Mouse (Mus musculus) forelimb bud, embryonic 11.5 days (tissue): Measurements from ENCODE around the gene Mdga1.

ENCODE experiments used
- DNase-seq: peaks from one replicate; pipeline ENCODE4 v3.0.0-alpha.2; 2012; ENCODE audit warnings: low read depth, low spot score

The Mdga1 gene

DNA sequence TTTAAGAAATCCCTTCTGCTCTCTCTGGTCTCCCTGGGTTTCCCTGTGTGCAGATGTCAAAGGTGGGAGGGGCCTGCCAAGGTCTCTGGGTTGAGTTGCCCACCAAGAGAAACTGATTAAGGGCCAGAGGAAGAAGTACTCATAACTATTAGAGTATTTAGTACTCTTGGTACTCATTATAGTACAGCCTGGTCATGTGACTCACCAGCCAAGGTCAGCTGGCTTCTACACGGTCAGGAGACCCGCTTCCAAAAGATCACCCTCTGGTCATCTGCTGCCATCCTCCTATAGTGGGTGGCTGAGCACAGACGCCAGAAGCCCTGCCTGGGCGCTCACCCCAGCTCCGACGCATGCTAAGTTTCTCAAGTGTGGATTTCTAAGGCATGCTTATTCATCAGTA lies 124.9 kb downstream of the Mdga1 start:
- no peak for DNase-seq

DNA sequence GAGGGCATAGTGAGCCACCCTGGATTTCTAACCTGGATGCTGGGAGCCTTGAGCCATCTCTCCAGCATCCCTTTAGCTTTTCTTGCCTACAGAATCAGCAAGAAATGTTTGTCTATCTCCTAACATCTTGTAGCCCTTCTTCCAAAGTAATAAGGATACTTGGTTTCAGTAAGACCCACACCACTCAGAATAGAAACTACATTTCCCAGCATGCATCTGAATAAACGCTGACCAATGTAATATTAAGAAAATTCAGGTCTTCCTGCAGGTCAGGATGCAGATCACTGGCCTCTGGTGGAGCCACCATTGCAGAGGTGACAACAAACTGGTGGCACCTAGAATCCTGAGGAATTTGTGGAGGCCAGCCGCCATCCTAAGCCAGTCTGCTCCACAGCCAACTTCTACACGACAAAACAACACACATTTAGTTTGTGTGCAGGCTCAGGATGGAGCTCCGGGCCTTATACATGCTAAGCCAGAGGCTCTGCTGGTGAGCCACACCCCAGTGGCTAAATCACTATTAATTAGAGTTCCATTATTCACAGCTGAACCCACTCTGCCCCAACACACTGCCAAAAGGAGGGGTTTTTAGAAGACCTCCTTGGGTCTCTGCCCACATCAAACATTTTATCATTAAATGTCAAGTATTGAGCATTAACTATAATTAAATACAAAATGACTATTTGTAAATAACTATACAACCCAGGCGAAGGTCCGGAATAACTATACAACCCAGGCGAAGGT lies 126.3 kb downstream of the Mdga1 start:
- DNase-seq = no peak

DNA sequence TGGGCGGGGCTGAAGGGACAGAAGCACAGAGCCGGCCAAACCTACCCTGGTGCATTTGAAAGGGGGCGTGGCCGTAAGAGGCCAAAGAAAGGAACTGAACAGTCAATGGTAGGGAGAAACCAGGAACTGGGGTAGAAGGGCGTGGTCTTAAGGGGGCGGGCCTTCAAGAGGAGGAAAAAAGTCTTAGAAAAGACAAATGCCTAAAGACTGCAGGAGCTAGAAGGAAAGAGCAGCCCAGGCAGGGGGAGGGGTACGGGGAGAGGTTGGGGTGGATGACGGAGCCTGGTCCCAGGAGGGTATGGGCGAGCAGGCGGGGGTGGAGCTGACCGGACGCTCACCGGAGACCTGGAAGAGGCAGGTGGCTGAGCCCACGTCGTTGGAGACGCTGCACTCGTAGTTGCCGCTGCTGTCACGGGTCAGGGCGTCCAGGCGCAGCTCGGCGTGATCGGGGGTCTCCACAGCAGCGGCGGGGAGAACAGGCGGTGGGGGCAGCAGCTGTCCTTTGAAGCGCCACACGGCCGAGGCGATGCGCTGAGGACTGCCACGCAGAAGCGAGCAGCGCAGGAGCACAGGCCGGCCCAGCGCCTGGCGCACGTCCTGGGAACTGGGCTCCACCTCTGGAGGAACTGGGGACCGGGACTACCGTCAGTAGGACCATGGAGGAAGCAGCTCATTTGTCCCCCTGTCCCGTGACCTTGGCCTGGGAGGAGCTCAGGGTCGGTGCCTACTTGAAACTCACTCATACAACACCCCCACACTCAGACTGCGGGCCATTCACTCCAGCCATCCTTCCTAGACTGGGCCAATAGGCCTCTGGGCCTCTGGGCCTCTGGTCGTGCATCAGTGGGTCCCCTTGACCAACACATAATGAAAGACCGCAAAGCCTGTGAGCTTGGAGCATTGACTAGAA lies 127.9 kb downstream of the Mdga1 start:
- DNase-seq = peak; percentile 51

DNA sequence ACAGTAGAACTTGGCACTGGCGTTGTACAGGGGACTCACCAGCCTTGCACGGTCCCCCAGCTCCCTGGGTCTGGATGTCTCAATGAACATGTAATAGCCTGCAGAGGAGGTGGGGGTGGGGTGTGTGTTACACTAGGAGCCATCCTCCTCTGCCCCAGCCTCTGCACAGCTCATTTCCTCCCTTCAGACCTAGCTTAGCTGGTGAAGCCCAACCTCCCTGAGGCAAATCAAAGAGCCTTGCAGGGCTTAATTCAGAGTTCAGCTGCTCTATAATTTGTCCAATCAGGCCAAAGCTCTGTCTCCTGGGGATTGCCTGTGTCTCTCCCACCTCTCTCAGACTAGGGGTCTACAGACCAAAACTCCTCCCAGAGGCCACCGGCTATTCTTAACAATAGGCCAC lies 131.9 kb downstream of the Mdga1 start:
- peak; percentile 53 for DNase-seq

DNA sequence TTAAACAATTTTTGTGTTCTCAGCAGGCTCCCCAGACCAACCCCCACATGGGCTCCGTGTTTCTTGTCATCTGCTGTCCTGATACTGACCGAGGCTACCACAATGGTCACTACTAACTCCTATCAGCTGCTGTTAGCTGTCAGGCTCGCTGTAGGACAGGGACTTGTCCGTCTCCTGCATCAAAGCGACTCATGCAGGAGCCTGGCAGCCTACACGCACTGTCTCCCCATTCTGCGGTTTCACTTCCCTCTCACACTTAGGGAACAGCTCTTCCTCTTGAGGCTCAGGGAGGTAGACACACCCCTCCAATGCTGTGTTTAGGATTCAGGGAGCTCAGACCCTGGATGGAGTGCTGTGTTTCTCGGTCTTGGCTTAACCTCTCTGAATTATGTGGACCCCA lies 132.4 kb downstream of the Mdga1 start:
- DNase-seq = no peak

DNA sequence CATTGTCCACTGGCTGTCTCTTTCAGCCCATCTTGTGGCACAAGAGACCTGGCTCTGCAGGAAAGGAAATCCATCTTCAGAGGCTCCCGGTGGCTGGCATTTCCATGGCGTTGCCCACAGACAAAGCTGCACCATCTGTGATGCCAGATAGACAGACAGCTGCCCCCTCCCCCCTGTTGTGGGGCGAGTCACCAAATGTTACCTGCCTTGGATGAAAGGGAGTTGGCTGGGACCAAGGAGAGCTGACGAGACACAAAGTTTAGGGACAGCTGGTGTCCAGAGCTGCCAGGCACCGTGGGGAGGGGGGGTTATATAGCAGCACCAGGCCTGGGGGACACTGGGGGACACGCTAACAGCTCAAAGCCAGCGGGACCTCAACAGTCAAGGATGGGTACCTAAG lies 135.1 kb downstream of the Mdga1 start:
- DNase-seq = no peak

DNA sequence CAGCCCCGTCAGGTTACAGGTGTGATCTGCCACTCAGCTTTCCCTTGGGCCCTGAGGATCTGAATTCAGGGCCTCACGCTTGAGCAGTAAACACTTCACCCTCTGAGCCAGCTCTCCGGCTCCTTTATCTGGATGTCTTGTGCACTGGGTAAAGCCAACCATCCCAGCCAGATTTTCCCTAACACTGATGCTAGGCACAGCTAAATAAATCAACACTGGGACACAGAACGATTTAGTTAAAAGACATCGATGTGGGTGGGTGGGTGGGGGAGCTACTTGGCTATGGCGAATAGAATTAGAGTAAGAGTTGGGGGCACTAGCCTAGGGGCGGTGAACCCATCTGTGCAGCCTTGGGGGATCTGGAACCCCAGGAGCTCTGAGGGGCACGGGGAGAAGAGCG lies 135.6 kb downstream of the Mdga1 start:
- no peak for DNase-seq

DNA sequence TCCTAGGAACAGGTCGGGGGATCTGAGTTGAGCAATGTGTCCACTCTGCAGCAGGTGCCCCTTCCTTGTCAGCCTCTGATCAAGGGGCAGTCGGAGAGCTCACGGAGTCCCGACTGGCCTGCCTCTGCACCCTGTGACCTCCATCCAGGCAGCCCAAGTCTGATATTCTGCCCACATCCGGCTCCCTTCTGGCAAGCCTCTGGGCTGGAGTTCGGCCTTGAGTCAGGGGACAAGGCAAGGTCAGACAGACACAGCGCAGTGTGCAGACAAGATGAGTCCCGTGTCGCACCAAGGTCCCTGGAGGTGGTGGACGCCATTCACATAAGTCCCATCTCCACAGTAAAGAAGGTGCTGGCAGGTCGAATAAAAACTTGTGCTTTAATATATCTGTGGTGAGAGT lies 138.2 kb downstream of the Mdga1 start:
- no peak for DNase-seq

DNA sequence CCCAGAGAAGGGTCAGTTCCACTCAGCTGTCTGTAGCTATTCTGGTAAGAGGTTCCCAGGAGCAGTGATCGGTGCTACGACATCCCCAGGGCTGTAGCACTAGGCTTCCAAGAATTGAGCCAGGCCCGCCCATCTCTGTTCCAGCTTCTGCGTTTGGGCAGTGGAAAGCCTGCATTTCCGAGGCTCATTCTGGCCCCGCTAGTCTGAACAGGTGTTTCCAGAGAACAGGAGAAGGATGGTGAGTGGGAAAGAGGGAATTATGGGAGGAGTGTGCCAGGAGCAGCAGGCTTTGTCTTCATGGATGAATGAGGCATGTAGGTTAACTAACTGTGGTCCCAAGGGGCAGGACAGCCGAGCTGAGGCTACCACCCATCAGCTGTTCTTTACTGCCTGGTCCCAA lies 140.8 kb downstream of the Mdga1 start:
- DNase-seq = no peak

DNA sequence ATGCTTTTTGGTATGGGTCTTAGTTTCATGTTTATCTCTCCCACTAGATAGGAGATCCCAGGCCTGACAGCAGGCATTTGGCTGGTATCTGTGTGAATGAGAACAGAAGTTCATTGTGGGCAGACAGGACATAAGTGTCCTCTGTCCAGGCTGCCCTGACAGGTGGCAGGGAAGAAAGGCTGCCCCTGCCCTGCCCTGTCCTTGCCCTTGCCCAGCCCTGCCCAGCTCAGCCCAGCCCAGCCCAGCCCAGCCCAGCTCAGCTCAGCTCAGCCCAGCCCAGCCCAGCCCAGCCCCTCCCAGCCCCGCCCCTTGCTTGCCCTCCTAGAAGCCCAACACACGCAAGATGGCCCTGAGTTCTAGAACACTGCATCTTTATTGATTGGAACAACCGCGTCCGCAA lies 142.3 kb downstream of the Mdga1 start:
- no peak for DNase-seq

DNA sequence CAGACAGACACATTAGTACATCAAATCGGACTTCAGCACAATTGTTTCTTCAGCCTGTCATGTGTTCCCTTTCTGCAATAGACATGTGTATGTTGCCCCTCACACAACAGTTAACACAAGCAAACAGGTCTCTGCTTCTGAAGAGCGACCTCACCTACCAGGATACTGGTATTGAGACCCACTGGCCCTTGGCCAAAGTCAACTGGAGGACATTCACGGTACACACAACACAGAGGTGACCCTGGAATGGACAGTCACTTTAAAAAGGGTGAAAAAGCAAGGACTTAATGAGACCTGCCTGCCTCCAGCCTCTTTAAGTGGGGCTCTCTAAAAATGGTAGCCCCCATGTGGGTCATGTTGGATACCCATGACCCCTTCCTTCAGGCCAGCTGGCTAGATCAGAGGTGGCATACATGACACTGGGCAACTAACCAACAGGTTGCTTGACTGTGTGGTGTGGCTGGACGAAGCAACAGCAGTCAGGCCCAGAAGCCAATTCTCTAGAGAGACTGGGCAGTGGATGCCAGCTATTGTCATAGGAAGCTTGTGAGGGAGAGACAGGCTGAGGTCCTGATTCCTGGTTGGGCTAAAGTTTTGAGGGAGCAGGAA lies 145.3 kb downstream of the Mdga1 start:
- no peak for DNase-seq

DNA sequence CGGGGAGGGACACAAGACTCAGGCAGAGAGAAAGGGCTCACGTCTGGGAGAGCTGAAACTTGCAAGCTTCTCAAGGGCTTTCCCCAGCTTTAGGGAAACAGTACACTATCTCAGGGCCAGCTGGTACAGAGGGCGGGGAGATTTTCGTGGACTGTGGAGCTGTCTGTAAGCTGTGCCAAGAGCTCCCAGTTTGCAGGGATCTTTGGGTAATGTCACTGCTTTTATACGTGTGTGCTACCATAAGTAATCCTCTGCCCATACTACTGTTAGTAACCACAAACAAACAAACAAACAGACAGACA lies 145.7 kb downstream of the Mdga1 start:
- DNase-seq = no peak

DNA sequence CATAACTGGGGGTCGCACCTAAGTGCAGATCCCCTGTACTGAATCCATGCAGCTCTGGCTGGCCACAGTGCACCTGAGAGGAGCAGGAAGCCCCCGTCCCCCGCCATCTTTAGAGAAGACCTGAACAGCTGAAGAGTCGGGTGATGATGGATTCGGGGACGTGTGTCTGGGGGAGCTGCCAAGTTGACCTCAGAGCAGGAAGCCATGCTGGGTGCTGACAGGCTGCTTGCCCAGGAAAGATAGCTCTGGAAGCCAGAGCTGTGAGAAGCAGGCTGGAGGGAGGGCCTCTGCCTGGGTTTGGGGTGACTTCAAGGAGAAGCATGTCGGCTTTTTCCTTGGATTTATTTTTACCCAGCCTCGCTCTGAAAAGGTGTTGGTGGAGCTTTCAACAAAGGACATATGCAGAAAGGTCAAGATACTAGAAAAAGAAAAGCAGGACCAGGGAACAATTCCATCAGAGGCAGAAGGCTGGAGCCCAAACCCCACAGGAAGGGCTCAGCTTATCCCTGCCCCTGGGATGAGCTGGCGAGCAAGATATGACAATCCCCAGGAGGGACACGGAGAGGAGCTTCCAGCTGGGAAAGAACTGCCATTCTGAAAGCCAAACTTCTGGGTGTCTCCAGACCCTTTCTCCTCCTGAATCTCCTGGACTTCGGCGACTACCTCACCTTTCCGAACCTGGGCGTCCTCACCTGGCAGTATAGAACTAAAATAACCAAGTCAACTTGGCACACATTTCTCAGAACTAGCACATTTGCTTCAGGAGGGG lies 146.3 kb downstream of the Mdga1 start:
- DNase-seq = no peak

DNA sequence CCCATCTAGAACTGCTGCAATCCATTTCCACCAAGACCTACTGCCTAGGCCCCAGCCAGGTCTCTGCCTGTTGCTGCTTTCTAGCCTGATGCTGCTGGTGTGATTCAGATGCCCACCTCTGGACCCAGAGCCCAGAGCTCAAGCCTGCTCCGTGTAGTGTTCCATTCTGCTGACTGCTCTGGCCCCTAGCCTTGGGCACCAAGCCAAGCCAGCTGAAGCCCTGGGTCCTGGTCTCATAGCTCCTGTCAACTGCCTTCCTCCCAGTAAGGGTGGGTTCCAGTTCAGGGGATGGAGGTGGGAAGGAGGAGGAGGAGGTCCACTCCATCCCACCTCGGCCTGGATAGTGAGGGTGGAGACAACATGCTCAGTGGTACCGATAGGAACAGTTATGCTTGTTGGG lies 150.3 kb downstream of the Mdga1 start:
- DNase-seq = no peak

DNA sequence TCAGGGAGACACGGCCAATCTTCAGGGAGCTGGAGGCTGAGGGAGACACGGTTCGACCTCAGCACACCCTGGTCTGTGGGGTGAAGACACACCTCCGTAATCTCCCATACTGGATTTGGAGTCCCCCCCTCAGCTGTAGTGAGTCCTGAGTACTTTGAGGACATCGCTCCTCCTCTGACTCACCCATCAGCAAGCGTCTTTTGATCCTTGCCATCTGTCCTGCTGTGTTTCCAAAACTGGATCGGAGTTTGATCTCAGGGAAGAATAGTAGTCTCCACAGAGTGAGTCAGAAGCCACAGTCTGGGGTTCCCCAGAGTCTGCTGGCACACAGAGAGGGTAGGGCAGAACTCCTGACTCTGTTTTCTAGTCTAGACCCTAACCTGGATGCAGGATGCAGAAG lies 150.9 kb downstream of the Mdga1 start:
- DNase-seq = no peak

DNA sequence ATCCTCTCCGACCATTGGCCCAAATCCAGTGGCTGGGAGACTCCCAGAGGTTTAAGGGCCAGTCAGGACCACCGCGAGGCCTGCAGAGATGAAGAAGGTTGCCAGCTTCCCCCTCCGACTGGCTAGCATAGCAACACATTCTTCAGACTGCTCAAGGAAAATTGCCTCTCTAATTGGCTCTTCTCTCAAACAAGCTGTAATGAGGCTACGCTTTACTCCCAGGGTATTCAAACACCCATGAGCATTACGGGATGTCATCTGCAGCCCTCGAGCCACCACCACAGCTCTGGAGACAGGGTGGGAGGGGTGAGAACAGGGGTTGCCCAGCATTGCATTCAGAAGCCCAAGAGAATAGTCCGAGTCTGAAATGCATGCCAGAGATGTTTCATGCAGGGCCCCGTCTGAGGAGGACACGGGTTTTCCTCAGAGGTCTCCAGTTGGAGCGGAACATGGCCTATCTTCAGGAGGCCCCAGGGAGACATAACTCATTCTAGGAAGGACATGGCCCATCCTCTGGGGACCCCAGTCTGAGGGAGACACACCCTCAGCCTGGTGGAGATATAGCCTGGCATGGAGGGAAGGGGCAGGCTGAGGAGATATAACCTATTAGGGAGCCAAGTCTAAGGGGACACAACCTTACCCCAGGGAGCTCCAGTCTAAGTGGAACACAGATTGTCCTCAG lies 151.5 kb downstream of the Mdga1 start:
- DNase-seq = peak; percentile 41

DNA sequence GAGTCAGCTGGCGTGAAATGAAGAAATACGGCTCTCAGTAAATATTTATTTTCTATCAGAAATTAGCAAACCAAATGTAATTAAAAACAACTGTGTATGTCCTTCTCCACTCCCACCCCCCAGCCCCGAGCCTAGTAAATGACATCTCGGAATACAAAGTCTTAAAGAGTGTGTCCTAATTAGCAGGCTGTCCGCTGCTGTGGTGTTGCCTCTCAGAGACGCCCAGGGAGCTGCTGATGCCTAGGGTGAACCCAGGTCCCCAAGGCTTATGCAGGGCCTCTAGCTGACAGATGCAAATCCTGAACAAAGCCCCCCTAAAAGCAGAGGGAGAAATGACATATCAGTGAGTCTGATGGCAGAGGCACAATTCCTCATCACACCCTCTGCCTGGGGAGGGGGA lies 155.1 kb downstream of the Mdga1 start:
- DNase-seq = no peak

DNA sequence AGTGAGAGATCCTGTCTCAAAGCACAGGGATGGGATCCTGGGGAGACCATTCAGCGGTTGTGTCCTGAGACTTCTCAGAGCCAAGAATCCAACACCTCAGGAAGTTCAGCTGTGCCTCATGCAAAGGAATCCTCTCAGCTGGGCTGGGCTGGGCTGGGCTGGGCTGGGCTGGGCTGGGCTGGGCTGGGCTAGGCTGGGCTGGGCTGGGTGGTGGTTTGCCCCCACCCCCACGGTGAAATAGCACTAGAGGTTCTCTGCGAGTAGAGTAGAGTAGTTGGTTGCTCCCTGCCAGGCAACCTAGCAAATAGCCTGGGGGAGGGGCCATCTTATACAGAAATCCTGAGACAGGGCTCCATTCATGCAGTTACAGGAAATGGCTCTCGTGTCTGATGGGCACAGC lies 156.6 kb downstream of the Mdga1 start:
- no peak for DNase-seq

DNA sequence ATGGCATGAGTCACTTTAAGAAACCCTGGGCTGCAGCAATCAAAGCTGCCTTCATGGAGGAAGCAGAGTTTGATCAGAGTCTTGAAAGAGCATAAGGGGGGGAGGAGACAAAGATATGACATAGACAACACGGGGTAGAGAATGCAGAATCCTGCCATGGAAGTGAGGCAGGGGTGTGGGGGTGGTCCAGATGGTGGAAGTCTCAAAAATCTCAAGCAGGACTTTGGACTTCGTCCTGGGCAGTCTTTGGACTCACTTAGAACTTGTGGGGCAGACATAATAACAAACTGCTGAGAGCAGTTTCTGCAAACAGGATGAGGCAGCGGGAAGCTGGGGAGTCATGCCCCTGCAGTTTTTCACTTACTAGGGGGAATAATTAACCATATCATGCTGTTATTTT lies 166.3 kb downstream of the Mdga1 start:
- DNase-seq = no peak

DNA sequence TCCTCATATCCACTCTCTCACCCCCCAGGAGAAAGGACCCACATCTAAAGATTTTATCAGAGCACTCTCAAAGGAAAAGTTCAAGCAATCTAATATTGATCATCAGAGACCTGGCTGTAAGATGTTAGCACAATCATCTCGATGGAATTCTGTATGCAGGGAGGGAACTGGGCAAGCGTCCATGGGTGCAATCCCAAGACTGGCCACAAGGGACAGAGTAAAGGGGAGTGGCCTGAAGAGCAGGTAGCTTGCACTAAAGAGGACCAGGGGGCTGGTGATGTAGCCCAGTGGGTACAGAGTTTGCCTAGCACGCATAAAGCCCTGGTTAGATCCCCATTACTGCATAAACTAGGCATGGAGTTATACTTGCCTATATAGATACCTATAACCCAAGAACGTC lies 168.5 kb downstream of the Mdga1 start:
- DNase-seq = peak; percentile 59

DNA sequence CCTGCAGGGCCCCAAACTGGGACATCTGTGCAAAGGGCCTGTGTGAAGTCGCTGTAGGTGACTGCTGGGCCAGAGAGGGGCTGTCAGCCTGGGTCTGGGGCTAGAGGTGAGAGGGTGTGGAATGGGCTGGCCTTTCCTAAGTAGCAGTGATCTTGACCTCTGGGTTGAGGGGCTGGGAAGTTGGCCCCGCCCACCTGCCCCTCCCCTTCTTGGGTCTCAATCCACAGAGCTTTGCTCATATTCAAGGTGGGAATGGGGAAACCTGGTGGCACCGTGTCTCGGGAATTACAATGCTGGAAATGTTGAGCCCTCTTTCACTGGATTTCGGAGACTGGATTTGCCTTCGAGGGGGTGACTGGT lies 169.8 kb downstream of the Mdga1 start:
- DNase-seq = no peak
